Mouse (Mus musculus): ENCODE measurements around the gene Mars2.

The Mars2 gene

GRCm38 (mm10) chr1:55223026-55223425 lies 14.0 kb upstream of the Mars2 start:
- DNase-seq = no peak

DNA sequence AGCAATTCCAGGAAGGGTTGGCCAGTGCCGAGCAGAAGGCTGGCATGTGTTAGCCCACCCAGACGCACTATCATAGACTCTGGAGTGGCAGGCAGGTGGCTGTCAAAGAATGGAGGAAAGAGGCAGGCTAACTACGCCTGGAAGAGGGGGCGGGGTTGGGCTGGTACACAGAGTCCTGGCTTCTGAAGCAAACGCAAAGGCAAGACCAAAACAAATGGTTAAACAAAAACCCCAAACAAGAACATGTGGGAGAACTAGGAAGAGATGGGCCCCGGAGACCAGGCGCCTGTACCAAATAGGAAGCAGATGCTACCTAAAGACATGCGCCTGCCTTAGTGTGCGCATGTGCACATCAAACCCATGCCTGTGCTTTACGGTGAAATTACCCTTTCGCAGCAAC lies 12.9 kb upstream of the Mars2 start:
- DNase-seq = peak; percentile 50 to 59

DNA sequence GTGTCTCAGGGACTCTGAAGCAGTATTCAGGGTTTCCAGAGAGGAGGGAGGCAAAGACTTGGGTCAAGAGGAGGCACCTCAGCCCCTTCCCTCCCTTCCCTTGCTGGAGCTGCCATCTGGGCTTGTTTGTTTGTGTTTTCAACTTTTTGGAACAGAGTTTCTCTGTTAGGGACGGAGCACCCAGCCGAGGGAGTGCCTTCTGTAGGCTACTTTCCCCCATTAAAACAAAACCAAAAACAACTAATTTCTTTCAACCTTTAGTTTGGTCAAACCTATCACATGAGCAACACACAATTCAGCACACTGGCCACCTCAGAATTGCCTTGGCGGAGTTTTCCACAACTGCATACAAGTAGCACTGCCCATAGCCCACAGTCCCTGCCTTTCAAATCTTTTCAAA lies 11.6 kb upstream of the Mars2 start:
- DNase-seq = no peak

DNA sequence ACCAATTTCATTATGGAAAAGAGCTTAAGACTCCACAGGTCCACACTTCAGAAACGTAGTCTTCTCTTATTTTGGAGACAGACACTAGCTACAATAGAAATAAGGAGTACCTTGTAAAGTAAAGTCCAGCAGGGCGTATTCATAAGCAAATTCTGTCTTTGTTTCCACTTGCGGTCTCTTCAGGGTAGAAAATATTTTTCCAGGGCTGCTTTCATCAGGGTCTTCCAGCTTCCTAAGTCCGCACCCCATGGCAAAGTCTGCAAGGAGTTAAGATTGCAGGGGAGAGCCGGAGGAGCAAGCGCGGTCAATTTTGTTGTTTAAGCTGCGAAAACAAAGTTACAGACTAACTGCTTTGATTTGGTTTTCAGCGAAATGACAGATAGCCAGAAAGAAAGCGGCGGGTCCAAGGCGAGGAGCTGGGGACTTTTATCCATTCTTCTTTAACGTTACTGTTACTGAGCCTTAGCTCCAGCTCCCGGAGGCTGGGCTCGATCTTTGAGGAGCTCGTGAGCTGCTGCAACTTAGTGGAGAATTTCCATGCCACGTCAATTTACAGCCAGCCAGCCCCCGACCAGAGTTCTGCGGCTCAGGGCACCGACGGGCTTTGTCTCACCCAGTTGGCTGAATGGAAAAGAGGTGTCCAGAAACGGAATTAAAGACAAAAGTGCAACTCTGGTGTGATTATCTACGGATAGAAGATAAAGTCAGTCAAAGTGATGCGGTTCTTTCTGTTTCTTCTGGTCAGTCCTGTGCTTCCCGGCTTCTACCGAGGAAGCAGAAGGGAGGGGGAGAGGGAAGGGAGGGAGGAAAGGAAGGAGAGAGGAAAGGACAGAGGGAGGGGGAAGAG lies 10.7 kb upstream of the Mars2 start, which contains the start of gene Rftn2:
Gene Rftn2 (minus strand): TSS at position 772 of the 847 bp plus-strand sequence.
- peak in 1 of 2 experiments; percentile 26 for DNase-seq

DNA sequence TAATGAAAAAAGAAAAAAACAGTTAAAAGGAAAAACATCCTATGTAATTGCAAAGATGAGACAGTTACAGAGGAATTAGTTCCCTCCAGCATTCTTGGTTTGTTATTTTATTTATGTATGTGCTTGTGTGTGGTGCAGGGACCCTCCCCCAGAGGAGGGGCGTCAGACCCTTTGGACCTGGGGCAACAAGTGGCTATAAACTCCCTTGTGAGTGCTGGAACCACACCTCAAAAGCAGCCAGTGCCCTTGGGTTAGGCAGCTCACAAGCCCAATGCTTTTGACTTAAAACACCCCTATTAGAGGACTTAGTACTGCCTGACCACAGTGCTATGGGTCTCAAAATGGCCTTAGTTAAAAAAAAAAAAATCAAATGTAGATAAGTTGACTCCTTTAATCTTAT lies 9.6 kb upstream of the Mars2 start:
- DNase-seq = no peak

GRCm38 (mm10) chr1:55228256-55228884 lies 8.6 kb upstream of the Mars2 start:
- no peak for DNase-seq

DNA sequence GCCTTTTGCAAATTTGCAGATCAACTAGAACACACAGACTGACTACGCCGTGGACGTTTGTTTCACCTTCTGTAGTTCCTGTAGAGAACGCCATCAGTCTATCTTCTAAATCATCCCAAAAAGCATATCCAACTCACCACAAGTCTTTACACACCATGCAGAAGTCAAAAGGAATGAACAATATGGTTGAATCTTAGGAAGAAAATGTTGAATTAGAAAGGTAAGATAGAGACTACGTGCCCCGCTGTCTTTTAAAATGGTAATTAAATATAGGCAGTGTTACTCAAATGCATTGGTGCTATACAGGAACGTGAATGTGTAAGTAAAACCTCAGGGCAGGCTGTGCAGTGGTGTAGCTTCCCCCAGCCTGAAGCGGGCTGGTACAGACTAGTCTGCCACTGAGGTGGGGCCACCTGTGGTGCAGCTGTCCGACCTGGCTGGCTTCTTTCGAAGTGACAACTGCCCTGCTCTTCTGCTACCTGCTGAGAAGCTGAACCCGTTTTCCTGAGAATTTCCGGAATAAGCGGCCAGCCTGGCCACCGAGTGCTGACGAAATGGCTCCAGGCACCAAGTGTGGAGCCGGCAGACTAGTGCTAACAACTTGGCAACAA lies 2.0 kb upstream of the Mars2 start:
- DNase-seq = no peak

DNA sequence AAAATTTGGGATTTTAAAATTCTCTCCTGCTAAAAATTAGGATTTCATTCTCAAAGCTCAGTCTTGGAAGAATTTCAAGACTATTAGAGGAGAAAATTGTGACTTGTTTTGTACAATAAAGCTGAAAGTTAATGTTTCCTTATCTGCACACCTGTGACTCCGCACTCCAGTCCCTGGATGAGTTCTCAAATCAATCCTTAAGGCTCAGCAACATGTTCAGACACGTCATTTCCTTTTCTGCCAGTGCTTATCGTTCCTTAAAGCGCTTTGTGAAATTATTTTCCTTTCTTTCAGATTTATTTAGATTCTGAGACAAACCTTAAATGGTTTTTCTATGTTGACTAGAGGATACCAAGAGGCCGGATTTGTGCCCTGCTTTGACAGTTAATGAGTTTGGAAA lies 490 bp upstream of the Mars2 start:
- DNase-seq = no peak

GRCm38 (mm10) chr1:55237643-55238161 lies 725 bp downstream of the Mars2 start:
- DNase-seq = peak; percentile 47 to 48

GRCm38 (mm10) chr1:55238496-55238895 lies 1.5 kb downstream of the Mars2 start:
- DNase-seq = peak in 1 of 2 experiments; percentile 14

DNA sequence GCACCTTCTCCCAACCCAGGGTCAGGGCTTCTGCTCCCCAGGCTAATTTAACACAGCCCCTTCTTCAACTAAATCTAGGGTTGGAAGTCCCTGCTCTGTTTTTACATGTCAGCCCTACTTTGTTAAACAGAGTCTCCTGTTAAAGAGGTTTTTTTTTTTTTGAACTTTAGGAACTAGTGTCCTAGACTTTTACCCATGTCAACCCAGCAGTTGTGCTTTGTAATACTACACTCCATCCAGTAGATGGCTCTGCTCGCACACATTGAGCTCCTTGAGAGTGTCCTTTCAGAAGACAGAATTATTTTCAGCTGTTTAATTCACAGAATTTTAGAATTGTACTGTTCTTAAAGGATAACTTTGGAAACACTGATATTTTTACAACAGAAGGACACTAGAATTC lies 2.3 kb downstream of the Mars2 start:
- peak; percentile 37 to 56 for DNase-seq

GRCm38 (mm10) chr1:55246374-55246773 lies 9.4 kb downstream of the Mars2 start:
- DNase-seq = no peak

DNA sequence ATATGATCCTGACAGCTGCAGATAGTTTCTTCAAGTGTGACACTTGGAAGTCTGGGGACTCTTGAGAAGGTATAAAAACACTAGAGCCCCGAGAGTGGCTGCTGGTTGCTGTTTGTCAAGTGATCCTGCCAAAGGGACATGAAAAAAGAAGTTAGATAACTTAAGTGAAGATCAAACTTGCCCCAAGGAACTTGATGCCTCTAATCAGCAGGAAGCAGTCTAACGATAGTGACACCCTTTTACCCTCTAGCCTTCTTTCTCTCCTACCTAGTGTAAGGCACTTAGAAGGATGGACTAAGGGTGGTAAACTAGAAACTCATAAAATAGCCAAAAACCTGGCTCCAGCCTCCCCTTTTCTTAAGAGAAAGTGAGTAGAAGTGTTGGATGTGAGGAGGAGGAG lies 27.4 kb downstream of the Mars2 start:
- DNase-seq = no peak

- no peak for DNase-seq
Observed at GRCm38 (mm10) chr1:55265447-55265846, 28.5 kb downstream of the Mars2 start.

DNA sequence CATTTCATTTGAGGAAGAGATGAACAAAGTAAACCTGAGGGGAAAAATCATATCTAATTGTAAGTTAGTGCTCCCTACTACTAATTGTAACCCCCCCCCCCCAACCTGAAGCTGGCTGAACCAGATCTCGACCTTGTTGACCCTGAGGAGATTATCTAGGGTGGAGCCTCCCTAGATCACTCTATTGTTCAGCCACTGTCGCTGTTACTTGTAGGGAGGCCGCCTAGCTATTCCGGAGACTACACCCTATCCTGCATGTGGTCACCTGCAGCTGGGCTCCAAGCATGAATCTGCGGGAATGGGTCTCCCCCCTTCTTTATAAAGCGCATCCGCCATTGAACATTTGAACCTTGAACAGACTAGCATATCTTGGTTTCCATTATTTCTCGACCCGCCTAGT lies 42.1 kb downstream of the Mars2 start:
- DNase-seq = no peak
